Mouse (Mus musculus) embryonic facial prominence, embryonic 13.5 days (tissue): ENCODE measurements around the gene Pam16. TPM values are rescaled to one million over a fixed set of nuclear protein-coding genes. Genes with fewer than 3 reads are reported as not detected.

ENCODE experiments used
- ATAC-seq: fragments of 200-750 bp; cut with Nextera tagmentation; 2 replicates; pipeline ENCODE4 v1.8.0; 2017; ENCODE audit warnings: low read depth; ENCODE audit not compliant: insufficient number of reproducible peaks, insufficient read depth, low FRiP score, low TSS enrichment
- H3K27ac ChIP-seq: fragments of 300-500 bp; sonication (generic); 2 replicates; pipeline ENCODE4 v1.5.1; 2015; ENCODE audit warnings: moderate library complexity, mild to moderate bottlenecking, inconsistent platforms
- H3K27me3 ChIP-seq: fragments of 300-500 bp; sonication (generic); 2 replicates; pipeline ENCODE4 v1.6.1; 2015; ENCODE audit warnings: mild to moderate bottlenecking, inconsistent platforms
- H3K36me3 ChIP-seq: fragments of 300-500 bp; sonication (generic); 2 replicates; pipeline ENCODE4 v1.6.1; 2015; ENCODE audit warnings: mild to moderate bottlenecking, inconsistent platforms
- H3K4me1 ChIP-seq: fragments of 300-500 bp; sonication (generic); 2 replicates; pipeline ENCODE4 v1.6.1; 2015; ENCODE audit warnings: inconsistent platforms
- H3K4me2 ChIP-seq: fragments of 300-500 bp; sonication (generic); 2 replicates; pipeline ENCODE4 v1.6.1; 2015; ENCODE audit warnings: moderate library complexity, mild to moderate bottlenecking, inconsistent platforms
- H3K4me3 ChIP-seq: fragments of 300-500 bp; sonication (generic); 2 replicates; pipeline ENCODE4 v1.5.1; 2015; ENCODE audit warnings: mild to moderate bottlenecking, inconsistent platforms
- H3K9ac ChIP-seq: fragments of 300-500 bp; sonication (generic); 2 replicates; pipeline ENCODE4 v1.6.1; 2015; ENCODE audit warnings: mild to moderate bottlenecking, inconsistent platforms
- H3K9me3 ChIP-seq: fragments of 300-500 bp; sonication (generic); 2 replicates; pipeline ENCODE4 v1.6.1; 2016; ENCODE audit warnings: inconsistent platforms
- whole genome bisulfite sequencing: fragments of 180-500 bp; shearing (Covaris S2); methylation state at CpG from one replicate; pipeline ENCODE4 v1.1.7; 2015; ENCODE audit warnings: mixed read lengths; 5-methylcytosine and 5-hydroxymethylcytosine counted together
- polyA plus RNA-seq: library from polyadenylated mRNA; unstranded; fragments of >200 nt; fragmentation: Nextera tagmentation; extraction: Ambion mirVana; gene quantifications from 2 replicates; pipeline ENCODE4 v1.2.1, GENCODE M21; 2015

The Pam16 gene
- polyA plus RNA-seq, 1 experiment from 2014 or later: 99.5 TPM

- 83% methylated on average over 4 of the region's 4 CpGs for WGBS
- Histone ChIP-seq H3K27ac (peak overlapping the region; percentile 85), H3K4me1 (peaks cover 96% of the 10 kb centered on the region), H3K36me3 (peaks cover 62% of the 10 kb centered on the region), H3K9ac (no peak overlapping the region), H3K4me3 (no peak overlapping the region), H3K4me2 (no peak overlapping the region), H3K9me3 (no peaks in the 10 kb centered on the region), H3K27me3 (no peaks in the 10 kb centered on the region)
- ATAC-seq: no peak
Observed at GRCm38 (mm10) chr16:4645867-4646266, 21.1 kb upstream of the Pam16 start.

GRCm38 (mm10) chr16:4643670-4644419 is 19.1 kb upstream of the Pam16 start:
- Histone ChIP-seq H3K4me1 (peaks cover 89% of the 10 kb centered on the region), H3K27ac (peak overlapping the region; percentile 93), H3K4me2 (peak overlapping the region; percentile 85), H3K4me3 (peak overlapping the region; percentile 12; the same call in 1 of the 2 replicates), H3K27me3 (no peaks in the 10 kb centered on the region), H3K9me3 (no peaks in the 10 kb centered on the region), H3K36me3 (peaks cover 43% of the 10 kb centered on the region), H3K9ac (peak overlapping the region; percentile 22; the same call in 1 of the 2 replicates)
- WGBS: 60% methylated on average over 11 of the region's 11 CpGs
- no peak for ATAC-seq

- H3K4me1 ChIP-seq: peaks cover 80% of the 10 kb centered on the region
- no peak for ATAC-seq
- peak overlapping the region; percentile 84 for H3K4me3 ChIP-seq
- no peaks in the 10 kb centered on the region for H3K9me3 ChIP-seq
- H3K27me3 ChIP-seq: no peaks in the 10 kb centered on the region
- H3K9ac ChIP-seq: no peak overlapping the region
- peak overlapping the region; percentile 93 for H3K27ac ChIP-seq
- peak overlapping the region; percentile 85 for H3K4me2 ChIP-seq
- 79% methylated on average over 6 of the region's 6 CpGs for WGBS
- H3K36me3 ChIP-seq: peaks cover 34% of the 10 kb centered on the region
Observed at GRCm38 (mm10) chr16:4642937-4643336, 18.1 kb upstream of the Pam16 start.

GRCm38 (mm10) chr16:4642190-4642589 is 17.4 kb upstream of the Pam16 start:
- Histone ChIP-seq H3K4me3 (peak overlapping the region; percentile 84), H3K9ac (peak overlapping the region; percentile 64), H3K9me3 (no peaks in the 10 kb centered on the region), H3K27ac (peak overlapping the region; percentile 93), H3K4me1 (peaks cover 72% of the 10 kb centered on the region), H3K36me3 (peaks cover 30% of the 10 kb centered on the region), H3K27me3 (no peaks in the 10 kb centered on the region), H3K4me2 (peak overlapping the region; percentile 85)
- WGBS: 21% methylated on average over 13 of the region's 13 CpGs
- 0 out of 2 replicates have a peak, but pooled peaks have one; percentile 4 for ATAC-seq

GRCm38 (mm10) chr16:4641119-4641838 is 16.5 kb upstream of the Pam16 start:
- Histone ChIP-seq H3K4me3 (peak overlapping the region; percentile 84), H3K9ac (peak overlapping the region; percentile 89), H3K4me2 (peak overlapping the region; percentile 85), H3K27me3 (no peaks in the 10 kb centered on the region), H3K36me3 (peaks cover 26% of the 10 kb centered on the region), H3K9me3 (no peaks in the 10 kb centered on the region), H3K27ac (peak overlapping the region; percentile 93), H3K4me1 (peaks cover 64% of the 10 kb centered on the region)
- no peak for ATAC-seq
- WGBS: 33% methylated on average over 3 of the region's 3 CpGs

GRCm38 (mm10) chr16:4640267-4641005 is 15.6 kb upstream of the Pam16 start:
- H3K4me3 ChIP-seq: peak overlapping the region; percentile 84
- H3K4me2 ChIP-seq: peak overlapping the region; percentile 85
- WGBS: 3% methylated on average over 17 of the region's 17 CpGs
- peak overlapping the region; percentile 93 for H3K27ac ChIP-seq
- peak; percentile 27; the same call in 1 of the 2 replicates for ATAC-seq
- H3K9ac ChIP-seq: peak overlapping the region; percentile 89
- H3K9me3 ChIP-seq: no peaks in the 10 kb centered on the region
- H3K27me3 ChIP-seq: no peaks in the 10 kb centered on the region
- H3K36me3 ChIP-seq: peaks cover 17% of the 10 kb centered on the region; the same call in 1 of the 2 replicates
- peaks cover 64% of the 10 kb centered on the region for H3K4me1 ChIP-seq

GRCm38 (mm10) chr16:4639831-4640237 is 15.0 kb upstream of the Pam16 start, which contains the start of the genes Vasn and Dnaja3:
Gene Vasn (plus strand): TSS chr16:4639941.
Gene Dnaja3 (plus strand): TSS chr16:4639989.
- H3K27me3 ChIP-seq: no peaks in the 10 kb centered on the region
- H3K36me3 ChIP-seq: peaks cover 17% of the 10 kb centered on the region; the same call in 1 of the 2 replicates
- H3K9ac ChIP-seq: peak within 1 kb of the TSS; percentile 89
- H3K4me3 ChIP-seq: peak within 1 kb of the TSS; percentile 84
- peak within 1 kb of the TSS; percentile 93 for H3K27ac ChIP-seq
- under 1% methylated on average over 22 of the region's 22 CpGs for WGBS
- no peaks in the 10 kb centered on the region for H3K9me3 ChIP-seq
- peaks cover 62% of the 10 kb centered on the region for H3K4me1 ChIP-seq
- peak; percentile 92 for ATAC-seq
- H3K4me2 ChIP-seq: peak within 1 kb of the TSS; percentile 85

GRCm38 (mm10) chr16:4638891-4639390 is 14.2 kb upstream of the Pam16 start:
- H3K27me3 ChIP-seq: no peaks in the 10 kb centered on the region
- no peaks in the 10 kb centered on the region for H3K9me3 ChIP-seq
- no peak overlapping the region for H3K4me3 ChIP-seq
- ATAC-seq: no peak
- 78% methylated on average over 3 of the region's 3 CpGs for WGBS
- H3K4me2 ChIP-seq: no peak overlapping the region
- H3K27ac ChIP-seq: no peak overlapping the region
- H3K9ac ChIP-seq: 0 out of 2 replicates have a peak overlapping the region, but pooled peaks have one; percentile 11
- peaks cover 20% of the 10 kb centered on the region for H3K36me3 ChIP-seq
- H3K4me1 ChIP-seq: peaks cover 53% of the 10 kb centered on the region

DNA sequence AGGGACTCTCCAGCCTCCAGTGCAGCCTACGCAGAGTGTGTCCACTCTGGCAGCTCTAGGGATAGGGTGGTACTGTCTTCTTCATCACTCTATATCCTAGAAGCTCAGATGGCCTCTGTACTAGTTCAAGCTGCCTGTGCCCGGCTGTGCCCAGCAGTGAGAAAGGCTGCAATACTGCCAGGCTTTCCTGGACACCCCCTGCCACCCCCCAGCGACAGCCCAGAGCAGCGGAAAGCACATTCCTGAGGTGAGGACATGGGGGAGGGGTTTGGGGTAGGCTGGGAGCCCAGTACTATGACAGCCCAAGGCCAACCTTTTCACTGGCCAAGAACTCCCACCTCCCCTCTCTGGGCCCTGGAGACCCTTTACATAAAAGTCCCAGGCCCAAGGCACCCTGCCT is 11.0 kb upstream of the Pam16 start:
- Histone ChIP-seq H3K9ac (0 out of 2 replicates have a peak overlapping the region, but pooled peaks have one; percentile 21), H3K4me3 (no peak overlapping the region), H3K27ac (no peak overlapping the region), H3K4me2 (no peak overlapping the region), H3K27me3 (no peaks in the 10 kb centered on the region), H3K9me3 (no peaks in the 10 kb centered on the region), H3K4me1 (peaks cover 21% of the 10 kb centered on the region), H3K36me3 (peaks cover 21% of the 10 kb centered on the region)
- WGBS: 65% methylated on average over 4 of the region's 4 CpGs
- no peak for ATAC-seq

- no peak overlapping the region for H3K4me3 ChIP-seq
- no peak overlapping the region for H3K9ac ChIP-seq
- H3K4me2 ChIP-seq: no peak overlapping the region
- no peaks in the 10 kb centered on the region for H3K9me3 ChIP-seq
- WGBS: 83% methylated on average over 9 of the region's 9 CpGs
- peaks cover 16% of the 10 kb centered on the region; the same call in 1 of the 2 replicates for H3K4me1 ChIP-seq
- no peak for ATAC-seq
- H3K36me3 ChIP-seq: peaks cover 26% of the 10 kb centered on the region
- H3K27ac ChIP-seq: no peak overlapping the region
- no peaks in the 10 kb centered on the region for H3K27me3 ChIP-seq
Observed at GRCm38 (mm10) chr16:4634681-4635080, 9.9 kb upstream of the Pam16 start.

GRCm38 (mm10) chr16:4633661-4634060 is 8.9 kb upstream of the Pam16 start:
- 87% methylated on average over 3 of the region's 3 CpGs for WGBS
- Histone ChIP-seq H3K4me1 (peaks cover 10% of the 10 kb centered on the region; the same call in 1 of the 2 replicates), H3K27me3 (no peaks in the 10 kb centered on the region), H3K9me3 (no peaks in the 10 kb centered on the region), H3K9ac (no peak overlapping the region), H3K36me3 (peaks cover 34% of the 10 kb centered on the region), H3K4me3 (no peak overlapping the region), H3K4me2 (no peak overlapping the region), H3K27ac (no peak overlapping the region)
- ATAC-seq: no peak
